Mouse (Mus musculus) induced T-regulatory cell, adult 2 months (primary cell): ENCODE measurements around the gene Tnpo1.
"Not testable (repeated sequence)": the region's sequence is repeated elsewhere in the genome, so short reads cannot be mapped to it uniquely, and the experiment has no call there.

Experiments used
- DNase-seq: peaks from one replicate; pipeline ENCODE4 v3.0.0-alpha.2; 2012; ENCODE audit warnings: low read depth

Tnpo1 gene

DNA sequence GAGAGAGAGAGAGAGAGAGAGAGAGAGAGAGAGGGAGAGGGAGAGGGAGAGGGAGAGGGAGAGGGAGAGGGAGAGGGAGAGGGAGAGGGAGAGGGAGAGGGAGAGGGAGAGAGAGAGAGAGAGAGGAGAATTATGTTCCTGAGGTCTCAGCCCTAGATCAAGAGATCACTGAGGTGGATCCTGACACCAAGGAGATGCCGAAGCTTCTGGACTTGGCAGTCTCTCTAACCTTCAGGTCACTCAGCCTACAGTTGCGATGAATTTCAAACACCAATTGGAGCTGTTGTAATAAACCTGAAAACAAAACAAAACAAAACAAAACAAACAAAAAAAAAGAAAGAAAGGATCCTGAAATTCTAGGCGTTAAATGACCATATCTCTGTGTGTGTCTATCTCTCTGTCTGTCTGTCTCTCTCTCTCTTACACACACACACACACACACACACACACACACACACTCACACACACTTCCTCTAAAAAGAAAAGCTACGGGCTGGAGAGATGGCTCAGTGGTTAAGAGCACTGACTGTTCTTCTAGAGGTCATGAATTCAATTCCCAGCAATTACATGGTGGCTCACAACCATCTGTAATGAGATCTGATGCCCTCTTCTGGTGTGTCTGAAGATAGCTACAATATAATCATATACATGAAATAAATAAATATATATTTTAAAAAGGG is 109.1 kb downstream of the Tnpo1 start:
- DNase-seq: not testable (repeated sequence)

DNA sequence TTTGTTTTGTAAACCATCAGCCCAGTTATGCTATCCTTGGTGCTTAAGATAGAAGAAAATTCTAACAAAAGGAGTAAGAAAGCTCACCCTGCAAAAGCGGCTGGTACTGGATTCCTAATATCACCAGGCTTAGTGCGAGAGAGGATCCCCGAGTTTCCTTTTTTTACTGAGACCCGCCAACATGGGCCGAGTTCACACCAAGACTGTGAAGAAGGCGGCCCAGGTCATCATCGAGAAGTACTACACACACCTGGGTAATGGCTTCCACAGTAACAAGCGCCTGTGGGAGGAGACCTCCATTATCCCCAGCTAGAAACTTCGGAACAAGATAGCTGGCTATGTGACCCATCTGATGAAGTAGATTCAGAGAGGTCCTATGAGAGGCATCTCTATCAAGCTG is 109.6 kb downstream of the Tnpo1 start:
- no peak for DNase-seq

DNA sequence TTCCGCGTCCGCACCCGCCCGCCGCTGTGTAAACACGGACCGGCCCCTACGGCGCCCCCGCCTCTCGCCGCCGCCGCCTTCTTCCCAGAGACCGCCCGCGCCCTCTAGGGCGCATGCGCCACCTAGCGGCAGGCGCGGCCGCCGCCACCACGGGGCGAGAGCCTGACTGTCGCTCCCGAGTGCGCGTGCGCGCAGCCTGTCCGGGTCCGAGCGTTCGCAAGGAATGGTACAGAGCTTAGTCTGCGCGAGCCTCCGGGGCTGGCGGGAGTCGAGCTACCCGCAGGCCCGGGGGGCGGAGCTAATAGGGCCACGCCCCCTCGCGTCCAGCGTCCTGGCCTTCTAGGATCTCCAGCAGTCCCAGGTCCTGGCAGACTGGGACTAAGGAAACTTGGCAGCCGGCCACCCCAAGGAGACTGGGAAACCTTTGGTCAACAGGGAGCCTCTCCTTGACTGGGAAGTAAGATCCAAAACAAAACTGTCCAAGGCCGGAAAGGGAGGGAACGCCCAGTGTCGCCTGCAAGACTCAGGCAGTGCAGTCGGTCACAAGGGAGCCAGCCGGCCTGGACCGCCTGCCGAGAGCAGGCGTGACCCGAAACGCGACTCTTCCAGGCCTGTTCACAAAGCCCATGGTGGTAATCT is 110.9 kb downstream of the Tnpo1 start, which contains the start of gene Fcho2:
Gene Fcho2 (minus strand): TSS at position 303 of the 639 bp plus-strand sequence.
- peak; percentile 94 for DNase-seq

DNA sequence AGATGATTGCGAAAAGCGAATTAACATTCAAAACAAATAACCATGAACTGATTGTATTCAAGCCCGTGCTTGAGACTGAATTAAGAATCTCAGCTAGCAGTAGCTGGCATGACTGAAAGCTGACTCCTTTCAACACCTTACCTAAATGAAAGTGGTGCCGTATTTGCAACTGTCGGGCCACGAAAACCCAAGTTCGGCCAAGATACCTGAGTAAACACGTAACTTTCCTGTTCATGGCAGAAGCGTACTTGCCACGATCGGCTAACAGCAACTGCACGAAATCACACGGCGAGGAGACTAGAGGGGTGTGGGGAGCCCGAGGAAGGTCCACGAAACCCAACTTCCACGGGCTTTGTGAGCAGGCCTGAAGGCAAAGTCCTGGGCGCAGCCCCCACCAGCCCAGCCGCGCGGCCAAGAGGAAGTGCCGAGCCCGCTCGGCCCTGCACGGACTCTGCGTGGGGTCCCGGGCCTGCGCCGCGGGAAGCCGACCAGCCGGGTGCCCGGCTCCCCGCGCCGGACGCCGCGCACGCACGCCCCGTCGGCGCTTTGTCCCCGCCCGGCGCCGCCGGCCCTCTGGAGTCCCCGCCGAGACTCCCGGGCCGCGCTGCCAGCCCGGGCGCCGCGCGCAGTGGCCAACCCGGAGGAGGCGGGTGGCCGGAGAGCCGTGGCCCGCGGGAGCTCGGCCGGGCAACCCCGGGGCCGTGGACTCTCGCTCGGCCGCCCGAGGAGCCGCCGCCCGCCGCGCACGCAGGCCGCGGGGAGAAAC is 111.7 kb downstream of the Tnpo1 start:
- DNase-seq: peak; percentile 68

DNA sequence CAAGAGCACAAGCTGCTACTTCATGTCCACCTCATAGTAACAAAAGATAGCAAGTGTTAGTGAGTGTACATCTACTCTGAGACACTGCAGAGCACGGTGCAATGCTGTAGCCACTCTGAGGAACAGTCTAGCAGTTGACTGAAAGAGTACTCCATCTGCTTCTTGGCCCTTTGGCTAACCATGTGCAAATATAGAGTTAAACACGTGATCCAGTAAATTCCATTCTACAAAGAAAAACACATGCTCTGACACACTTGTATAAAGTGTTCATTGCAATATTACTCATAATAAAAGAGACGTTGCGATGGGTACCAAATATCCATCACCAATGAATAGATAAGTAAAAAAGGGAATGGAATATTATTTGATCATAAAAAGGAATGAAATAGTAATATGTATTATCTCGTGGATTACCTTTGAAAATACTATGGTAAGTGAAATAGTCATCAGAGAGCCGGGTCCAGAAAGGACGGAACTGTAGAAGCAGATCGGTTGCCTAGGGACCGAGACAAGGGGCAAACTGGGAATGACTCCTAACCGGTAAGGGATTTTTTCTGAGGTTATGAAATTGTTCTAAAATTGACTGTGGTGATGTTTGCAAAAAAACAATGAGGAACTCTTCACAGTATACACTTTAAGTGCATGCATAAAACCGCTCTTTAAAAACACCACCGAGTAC is 112.4 kb downstream of the Tnpo1 start:
- DNase-seq: peak; percentile 39

DNA sequence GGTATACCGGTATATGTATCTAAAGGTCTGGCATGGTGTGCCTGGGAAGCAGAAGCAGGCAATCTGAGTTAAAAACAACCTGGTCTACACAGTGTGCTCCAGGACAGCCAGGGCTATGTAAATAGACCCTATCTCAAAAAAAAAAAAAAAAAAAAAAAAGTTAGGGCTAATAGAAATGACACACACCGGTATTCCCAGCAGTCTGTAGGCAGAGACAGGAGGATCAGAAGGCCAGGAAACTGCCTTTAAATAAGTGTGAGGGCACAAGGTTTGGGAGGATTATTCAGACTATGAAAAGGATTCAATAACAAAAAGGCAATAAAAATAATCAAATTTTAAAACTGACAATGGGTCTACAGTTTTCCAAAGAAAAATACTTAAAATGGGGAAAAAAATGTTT is 113.0 kb downstream of the Tnpo1 start:
- DNase-seq: no peak

DNA sequence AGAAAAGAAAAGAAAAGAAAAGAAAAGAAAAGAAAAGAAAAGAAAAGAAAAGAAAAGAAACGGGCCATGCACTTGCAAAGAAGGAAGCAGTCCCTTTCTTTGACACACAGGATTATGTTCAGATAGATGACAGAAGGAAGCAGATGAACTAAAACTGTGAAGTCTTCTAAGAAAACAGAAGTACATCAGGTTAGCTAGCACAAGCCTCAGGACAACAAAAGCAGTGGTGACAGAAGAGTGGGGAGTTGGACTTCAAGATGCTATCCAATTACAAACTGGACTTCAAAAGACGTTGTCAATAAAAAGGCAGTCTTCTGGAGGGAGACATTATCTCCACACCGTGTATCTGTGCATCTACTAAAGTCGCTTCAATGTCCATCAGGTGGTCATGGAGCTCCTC is 113.9 kb downstream of the Tnpo1 start:
- DNase-seq: no peak

DNA sequence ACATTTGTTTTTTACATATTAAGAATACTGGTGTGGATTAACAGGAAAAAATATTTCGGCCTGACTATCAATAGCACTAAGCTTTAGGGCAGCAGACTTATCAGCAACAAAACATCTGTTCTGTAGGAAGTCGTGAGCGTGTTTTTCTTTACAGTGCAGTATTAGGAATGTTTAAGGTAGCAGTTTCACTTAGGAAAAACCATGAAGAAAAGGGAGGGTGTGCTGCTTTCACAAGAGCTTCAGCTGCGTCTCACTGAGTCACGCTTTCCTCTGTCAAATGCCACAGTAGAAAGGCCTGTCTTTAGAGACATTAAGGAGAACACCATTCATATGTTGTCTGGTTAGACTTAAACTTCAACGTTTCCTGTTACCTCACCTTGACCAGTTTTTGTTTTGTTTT is 116.0 kb downstream of the Tnpo1 start:
- peak; percentile 70 for DNase-seq

DNA sequence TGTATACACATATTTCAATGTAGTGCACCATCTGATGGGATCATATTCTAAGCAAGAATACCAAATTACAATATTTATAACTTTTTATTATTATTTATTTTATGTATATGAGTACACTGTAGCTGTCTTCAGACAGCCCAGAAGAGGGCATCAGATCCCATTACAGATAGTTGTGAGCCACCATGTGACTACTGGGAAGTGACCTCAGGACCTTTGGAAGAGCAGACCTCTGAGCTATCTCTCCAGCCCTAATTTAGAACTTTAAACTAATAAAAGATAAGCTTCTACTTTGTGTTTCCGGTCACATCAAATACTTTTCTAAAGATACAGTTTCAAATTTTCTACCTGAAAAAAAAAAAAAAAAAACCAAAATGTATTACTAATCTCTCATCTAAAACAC is 117.1 kb downstream of the Tnpo1 start:
- DNase-seq: no peak

DNA sequence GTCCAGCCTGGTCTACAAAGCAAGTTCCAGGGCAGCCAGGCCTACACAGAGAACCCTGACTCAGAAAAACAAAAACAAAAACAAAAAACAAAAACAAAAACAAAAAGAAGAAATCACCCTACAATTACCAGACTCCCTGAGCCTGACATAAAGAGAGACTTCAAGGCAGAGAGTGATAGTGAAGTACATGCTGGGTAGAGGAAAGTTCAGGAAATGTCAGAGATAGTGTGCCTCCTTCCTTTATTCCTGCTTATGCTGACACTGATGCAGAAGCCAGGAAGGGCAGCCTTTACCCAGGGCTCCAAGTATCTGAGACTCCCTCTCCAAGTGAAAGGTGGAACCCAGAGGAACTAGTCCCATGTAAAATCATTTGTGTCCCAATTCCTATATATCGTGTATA is 121.7 kb downstream of the Tnpo1 start:
- no peak for DNase-seq

DNA sequence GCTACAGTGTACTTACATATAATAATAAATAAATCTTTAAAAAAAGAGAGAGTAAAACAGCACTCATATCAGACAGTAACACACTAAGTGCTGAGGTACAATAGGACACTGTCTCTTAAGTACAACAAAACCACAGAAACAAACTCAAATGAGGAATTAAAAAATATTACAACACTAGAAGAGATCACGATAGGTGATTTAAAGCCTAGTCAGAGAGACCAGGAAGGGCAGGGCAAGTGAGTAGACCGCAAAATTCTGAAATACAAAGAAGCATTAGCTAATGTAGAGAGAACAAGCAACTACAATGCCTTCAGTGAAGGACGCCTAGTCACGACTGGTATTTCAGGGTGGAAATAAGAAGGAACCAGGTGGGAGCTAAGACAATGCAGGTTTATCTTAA is 122.5 kb downstream of the Tnpo1 start:
- no peak for DNase-seq

DNA sequence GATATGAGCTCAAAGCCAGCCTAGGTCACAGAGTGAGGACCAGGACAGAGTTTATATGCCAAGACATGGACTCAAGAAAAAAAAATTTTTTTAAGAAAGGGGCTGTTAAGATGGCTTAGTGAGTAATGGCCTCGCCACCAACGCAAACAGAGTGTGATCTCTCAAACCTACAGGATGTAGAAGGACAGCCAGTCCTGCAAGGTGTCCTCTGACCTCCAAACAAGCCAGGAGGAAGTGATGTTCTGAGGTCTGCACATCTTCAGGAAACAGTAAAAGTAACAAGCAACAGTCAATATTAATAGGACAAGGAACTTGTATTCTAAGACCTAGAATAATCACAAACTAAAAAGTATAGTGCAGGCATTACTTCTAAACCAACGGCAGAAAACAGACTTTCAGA is 123.2 kb downstream of the Tnpo1 start:
- DNase-seq: no peak

DNA sequence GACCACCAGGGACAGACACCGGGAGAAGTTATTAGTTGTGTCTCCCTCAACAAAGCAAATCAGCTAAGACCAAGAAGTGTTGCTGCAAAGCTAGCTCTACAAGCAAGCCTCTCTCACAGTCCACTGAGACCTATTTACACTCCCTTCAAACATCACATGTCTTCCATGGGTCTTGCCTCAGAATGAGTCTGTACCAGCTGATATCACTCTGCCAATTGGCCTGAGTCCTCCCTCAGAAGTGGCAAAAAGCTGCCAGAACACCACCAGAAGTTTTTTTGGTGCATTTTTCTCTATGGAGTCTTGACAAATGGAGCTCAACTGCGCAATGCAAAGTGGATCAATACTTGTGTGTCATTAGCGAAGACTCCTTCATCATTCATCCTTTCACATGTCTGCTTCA is 130.7 kb downstream of the Tnpo1 start:
- no peak for DNase-seq

DNA sequence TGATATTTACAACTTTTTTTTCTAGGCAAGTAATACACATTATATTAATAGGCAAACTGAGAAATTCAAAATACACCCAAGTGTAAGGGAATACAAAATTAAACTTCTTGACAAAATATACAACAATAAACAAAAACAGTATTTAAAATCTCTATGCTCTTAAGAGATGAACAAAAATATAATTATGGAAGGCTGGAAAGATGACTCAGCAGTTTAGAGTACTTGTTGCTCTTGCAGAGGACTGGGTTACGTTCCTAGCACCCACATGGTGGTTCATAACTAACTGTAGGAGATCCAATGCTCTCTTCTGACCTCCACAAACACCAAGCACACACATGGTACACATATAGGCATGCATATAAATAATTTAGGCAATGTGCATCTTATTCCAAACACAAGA is 133.3 kb downstream of the Tnpo1 start:
- no peak for DNase-seq

DNA sequence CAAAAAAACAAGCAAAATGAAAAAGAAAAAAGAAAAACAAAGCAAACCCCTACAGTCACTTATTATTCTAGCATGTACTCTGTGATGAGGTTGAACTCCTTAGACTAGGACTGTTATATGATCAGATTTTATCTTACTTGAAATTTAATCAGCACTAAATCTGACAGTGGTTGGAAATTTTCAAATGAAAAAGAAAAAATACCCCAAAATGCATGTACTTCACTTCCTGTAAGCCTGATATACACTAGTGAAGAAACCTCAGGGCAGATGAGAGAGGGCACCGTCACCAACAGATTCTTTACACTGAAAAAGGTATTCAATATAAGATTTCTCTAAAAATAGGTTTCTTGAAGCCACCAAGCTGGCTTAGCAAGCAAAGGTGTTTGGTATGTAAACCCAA is 134.5 kb downstream of the Tnpo1 start:
- DNase-seq: peak; percentile 56
